Mouse (Mus musculus): Measurements from ENCODE around the gene Exoc1.

Gene Exoc1

DNA sequence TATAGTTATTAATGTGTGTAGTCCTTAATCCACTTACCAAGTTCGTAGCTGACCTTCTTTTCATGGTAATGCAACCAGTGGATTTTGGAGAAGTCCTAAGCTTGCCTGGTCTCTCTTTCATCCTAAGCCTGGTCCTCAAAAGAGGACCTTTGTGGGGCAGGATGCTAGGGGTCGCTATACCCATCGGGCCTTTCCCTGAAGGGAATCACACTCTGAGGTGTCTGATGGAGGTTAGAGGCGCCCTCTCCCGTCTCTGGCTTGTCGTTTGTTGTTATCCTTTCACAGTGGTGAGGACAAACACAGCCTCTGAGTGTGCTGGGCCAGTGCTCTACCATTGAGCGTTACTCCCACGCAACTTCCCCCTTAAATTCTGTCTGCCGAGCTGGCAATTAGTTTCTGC lies 62.8 kb downstream of the Exoc1 start:
- DNase-seq (ENCODE audit: inconsistent age in 2 of 2, low spot score in 1 of 2) = no peak

DNA sequence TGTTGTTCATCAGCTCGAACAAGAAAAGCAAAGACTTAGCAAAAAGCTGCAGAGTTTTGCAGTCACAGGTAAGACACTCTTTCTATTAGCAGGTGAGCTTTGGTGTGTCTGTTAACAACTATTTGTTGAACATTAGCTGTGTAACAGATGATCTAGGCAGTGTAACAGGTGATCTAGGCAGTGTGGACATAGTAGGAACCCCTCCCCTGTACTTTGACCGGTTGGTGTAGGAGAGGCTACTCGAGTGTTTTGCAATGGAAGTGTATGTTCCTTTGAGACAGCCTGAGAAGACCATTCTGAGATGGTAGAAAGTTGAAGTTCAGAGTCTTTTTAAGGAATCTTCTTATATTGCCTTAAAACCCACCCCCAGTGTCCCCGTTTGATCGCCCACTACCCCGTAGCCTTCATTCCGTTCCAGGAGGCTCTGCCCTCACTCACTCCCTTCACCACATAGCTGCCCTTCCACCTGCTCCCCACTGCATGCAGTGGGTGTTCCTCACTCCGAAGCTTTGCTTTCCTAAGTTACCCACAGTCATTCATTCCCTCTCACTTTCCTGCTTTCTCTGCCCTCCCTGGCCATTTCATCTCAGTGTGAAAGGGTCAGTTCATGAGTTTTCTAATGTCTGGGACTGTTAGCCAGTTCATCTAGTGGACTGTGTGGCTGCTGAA lies 80.7 kb downstream of the Exoc1 start:
- DNase-seq (ENCODE audit: inconsistent age in 2 of 2, low spot score in 1 of 2) = no peak

DNA sequence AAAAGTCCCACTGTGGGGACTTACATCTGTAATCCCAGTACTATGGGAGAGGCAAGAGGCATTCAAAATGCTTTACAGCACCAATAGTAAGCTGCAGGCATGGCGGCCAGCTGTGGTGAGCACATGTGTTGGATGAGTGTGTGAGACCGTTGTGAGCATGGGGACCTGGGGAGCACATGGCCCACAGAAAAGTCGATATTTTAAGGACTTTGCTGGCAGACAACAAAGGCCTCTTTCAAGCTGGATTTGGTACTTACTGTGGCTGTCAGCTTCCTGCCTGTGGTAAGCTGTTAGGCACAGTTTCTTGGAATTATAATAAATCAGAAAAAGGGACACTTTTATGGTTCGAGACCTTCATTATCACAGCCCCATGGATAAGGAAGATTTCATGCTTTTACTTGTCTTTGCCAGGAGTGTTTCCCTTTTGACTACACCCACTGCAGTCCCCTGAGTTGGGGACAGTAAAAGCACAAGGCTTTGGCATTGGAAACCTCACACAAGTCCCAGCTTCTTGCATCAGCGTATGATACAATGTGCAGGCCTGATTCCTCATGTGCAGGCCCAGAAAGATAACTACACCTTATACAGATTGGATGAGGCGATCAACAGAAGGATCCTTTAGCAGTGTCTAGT lies 83.9 kb downstream of the Exoc1 start:
- DNase-seq (ENCODE audit: inconsistent age in 2 of 2, low spot score in 1 of 2) = no peak

DNA sequence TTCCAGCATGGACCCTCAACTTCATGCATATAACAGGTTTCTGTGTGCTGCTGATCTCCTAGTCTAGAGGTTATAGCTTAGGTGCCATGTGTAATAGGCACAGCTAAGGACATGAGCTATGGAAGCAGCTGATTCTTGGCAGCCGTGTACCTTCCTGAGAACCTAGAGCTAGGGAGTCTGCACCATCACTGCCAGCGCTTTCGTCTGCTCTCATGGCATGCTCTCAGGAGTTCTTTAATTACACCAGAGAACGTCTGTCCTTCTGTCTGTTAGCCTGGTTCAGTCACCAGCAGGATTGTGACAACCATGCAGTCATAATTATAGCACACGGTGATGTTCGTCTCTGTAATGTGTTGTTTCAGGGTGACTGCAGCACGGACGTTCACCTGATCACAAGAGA lies 86.2 kb downstream of the Exoc1 start:
- no peak for DNase-seq (ENCODE audit: inconsistent age in 2 of 2, low spot score in 1 of 2)

DNA sequence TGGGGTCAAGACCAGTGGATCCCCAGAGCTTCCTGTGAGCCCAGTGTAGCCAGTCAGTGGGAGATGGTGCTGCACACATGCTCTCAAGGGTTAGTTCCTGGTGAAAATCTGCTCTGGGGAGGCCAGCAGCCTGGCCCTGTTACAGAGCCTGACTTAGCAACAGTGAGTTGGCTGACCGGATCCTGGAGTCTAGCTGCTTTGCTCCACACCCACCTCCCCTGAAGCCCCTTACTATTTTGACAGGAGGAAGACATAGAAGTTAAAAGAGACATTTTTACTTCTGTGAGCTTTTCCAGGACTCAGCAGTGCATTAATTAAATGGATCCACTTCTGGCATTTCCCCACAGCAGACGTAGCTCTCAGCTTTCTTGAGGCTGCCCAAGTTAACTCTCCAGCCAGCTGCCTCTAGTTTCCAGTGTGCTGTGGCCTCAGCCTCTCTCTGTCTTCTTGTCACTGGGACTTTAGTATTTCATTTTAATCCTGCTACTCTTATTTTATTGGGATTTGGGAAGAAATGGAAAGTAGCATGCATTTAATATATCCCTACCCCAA lies 87.2 kb downstream of the Exoc1 start:
- no peak for DNase-seq (ENCODE audit: inconsistent age in 2 of 2, low spot score in 1 of 2)

DNA sequence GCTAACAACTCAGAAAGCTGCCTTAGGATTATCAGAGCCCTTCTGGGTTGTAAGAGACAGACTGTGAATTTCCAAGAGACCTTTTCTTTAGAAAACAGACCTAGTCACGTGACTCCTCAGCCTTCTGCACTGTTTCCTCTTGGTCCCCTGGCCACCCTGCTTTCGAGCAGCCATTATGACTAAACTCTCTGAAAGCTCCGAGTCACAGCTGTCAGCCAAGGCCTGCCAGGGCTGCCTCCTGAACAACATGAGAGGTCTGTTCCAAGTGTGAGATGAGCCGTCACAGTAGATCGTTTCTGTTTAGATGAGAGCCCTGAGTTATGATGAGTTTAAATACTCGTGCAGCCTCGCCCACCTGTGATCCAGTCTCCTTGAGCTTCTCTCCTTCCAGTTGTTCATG lies 89.6 kb downstream of the Exoc1 start:
- no peak for DNase-seq (ENCODE audit: inconsistent age in 2 of 2, low spot score in 1 of 2)

All from adrenal gland, adult (tissue).